Mouse (Mus musculus) B cell, adult 2 months (primary cell): ENCODE data around the gene Wwtr1.

ENCODE experiments used
- DNase-seq, 2 experiments: peaks; one replicate each; pipeline ENCODE4 v3.0.0; 2022

Gene Wwtr1

GRCm38 (mm10) chr3:57440956-57441355 is 134.8 kb downstream of the Wwtr1 start:
- no peak for DNase-seq

- DNase-seq: no peak
These were observed 140.3 kb downstream of the Wwtr1 start for GRCm38 (mm10) chr3:57435364-57435763.

- DNase-seq: no peak
These were observed 144.0 kb downstream of the Wwtr1 start for GRCm38 (mm10) chr3:57431706-57432105.

GRCm38 (mm10) chr3:57429486-57429885 is 146.2 kb downstream of the Wwtr1 start:
- DNase-seq: no peak

- DNase-seq: no peak
These were observed 146.8 kb downstream of the Wwtr1 start for GRCm38 (mm10) chr3:57428682-57429464.

- DNase-seq: no peak
These were observed 149.4 kb downstream of the Wwtr1 start for GRCm38 (mm10) chr3:57426351-57426750.

GRCm38 (mm10) chr3:57425089-57425730 is 150.5 kb downstream of the Wwtr1 start, which contains the start of gene Tm4sf4:
Tm4sf4 (plus strand) TSS chr3:57425314.
- no peak for DNase-seq

GRCm38 (mm10) chr3:57420660-57421059 is 155.1 kb downstream of the Wwtr1 start:
- no peak for DNase-seq

GRCm38 (mm10) chr3:57420233-57420632 is 155.5 kb downstream of the Wwtr1 start:
- no peak for DNase-seq

- DNase-seq: no peak
These were observed 164.2 kb downstream of the Wwtr1 start for GRCm38 (mm10) chr3:57411535-57411934.
